Mouse (Mus musculus): ENCODE data around the gene Pdrg1.

- TF ChIP-seq GATA1 (IDR thresholded peaks at IDR 0.05; ENCODE audit: borderline replicate concordance, low read length) (no peak), CTCF (IDR thresholded peaks at IDR 0.05; ENCODE audit: low read depth, low read length) (no peak)
These were observed 28.7 kb upstream of the Pdrg1 start for GRCm38 (mm10) chr2:153043886-153044285.

Measured in G1E (cell line).